Mouse (Mus musculus) lung, postnatal 10 days (tissue): ENCODE results near the gene Aldh1b1.

Experiments used
- DNase-seq: peaks from one replicate; pipeline ENCODE4 v3.0.0; 2021

Aldh1b1 gene

DNA sequence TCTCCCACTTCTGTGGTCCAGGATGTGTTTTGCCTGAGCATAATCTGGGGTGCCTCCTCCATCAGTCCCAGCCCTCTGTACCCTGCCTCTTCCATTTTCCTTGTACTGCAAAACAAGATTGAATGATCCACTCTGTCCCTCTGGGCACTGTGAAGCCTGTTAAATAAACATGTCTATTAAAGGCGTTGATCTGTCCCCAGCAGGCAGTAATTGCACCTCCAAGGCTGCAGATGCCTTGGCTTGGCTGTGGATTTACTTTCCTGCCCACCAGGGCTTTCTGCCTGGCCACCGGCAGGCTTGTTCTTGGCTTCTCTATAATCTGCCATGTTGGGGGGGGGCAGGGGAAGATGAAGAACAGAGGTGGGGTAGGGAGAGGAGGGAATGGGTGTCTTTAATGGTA, 12.9 kb upstream of the Aldh1b1 start:
- no peak for DNase-seq

DNA sequence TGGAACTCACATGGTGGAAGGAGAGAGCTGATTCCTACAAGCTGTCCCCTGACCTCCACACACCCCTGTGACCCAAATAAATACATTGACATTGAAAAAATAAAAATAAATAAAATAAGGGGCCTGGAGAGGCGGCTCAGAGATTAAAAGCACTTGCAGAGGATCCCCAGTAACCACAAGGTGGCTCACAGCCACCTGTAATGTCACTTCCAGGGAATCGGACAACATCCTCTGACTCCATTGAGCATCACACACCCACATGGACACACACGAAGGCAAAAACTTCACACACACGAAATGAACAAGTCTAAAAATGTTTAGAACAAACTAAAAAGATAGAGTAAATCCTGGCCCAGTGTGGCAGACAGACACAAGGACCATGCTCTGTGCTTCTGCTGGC, 12.1 kb upstream of the Aldh1b1 start:
- DNase-seq, result no peak

DNA sequence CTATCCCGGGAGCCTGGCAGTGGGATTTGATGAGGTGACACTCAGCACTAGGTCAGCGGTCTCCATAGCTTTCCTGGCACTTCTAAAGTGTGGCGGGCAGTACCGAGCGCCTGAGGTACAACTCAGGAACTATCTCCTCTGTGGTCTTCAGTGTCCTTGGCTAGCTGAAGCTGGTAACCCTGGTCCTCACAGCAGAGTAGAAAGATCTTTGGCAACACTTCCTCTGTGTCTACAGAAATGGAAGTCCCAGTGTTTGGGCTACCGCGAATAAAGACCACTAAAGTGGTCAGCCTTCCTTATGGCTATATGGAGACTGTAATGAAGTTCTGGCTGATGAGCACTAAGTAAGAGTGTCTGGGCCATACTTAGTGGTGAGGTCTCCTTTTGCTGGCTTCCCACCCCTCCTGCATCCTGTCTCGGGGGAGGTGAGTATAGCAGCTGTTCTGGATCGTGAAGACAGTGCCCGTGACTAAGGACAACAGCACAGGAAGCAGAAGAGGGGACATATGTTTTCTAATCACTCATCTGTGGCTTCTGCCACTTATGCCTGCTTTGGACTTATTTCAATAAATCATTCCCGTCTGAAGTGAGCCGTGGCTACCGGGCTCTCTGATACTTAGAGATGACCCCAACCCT, 10.3 kb upstream of the Aldh1b1 start:
- DNase-seq, result no peak

DNA sequence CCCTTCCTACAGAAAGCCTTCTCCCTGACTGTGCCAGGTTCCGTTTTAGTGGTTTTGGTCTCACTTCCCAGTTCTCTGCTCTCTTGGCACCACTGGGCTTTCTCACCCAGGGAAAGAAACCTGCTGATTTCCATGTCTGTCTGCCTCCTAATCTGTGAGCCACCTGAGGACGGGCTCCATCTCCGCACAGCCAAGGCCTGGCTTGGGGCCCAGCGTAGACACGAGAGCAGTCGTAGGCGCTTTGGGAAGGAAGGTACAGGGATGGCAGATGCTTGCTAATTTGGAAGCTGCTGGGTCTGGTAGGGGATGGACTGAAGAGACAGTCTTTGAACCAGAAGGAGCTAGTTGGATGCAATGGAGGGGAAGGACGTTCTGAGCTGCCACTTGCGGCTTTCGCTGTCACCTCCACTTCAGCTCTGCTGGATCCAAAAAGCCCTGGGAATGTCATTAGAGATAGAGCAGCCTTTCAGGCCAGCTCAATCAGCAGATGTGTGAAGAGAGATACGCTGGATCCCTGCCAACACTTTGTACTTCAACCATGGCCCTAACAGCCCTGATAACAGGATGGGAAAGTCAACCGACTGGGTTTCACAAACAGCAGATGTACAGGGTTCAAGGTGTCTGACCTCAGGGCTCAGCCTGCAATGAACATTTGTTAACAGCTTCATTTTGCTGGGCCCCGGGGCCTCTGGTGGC, 9.4 kb upstream of the Aldh1b1 start:
- no peak for DNase-seq

- no peak for DNase-seq
Measured at GRCm38 (mm10) chr4:45790018-45790417, 8.8 kb upstream of the Aldh1b1 start.

GRCm38 (mm10) chr4:45795191-45795811, 3.5 kb upstream of the Aldh1b1 start:
- peak; percentile 25 for DNase-seq

DNA sequence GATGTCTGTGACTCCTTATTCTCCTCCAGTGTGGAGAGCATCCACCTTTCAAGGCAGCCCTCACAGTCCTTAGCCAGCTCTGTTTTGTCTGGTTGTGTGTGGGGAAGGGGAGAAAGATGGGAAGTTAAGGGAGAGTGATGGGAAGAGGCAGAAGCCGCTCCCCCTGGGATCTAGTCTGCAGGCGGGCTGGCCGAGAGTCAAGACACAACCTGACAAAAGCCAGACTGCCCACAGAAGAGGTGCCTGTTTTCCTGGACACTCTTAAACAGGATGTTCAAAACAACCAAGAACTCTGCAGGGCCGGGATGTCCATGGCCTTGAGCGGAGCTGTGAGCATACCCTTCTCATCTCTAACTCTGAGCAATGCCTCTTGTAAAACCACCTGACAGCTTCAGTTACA, 2.1 kb upstream of the Aldh1b1 start:
- no peak for DNase-seq

GRCm38 (mm10) chr4:45799956-45800537, 1.2 kb downstream of the Aldh1b1 start:
- DNase-seq, result no peak

GRCm38 (mm10) chr4:45802900-45803299, 4.1 kb downstream of the Aldh1b1 start:
- DNase-seq, result no peak

GRCm38 (mm10) chr4:45808034-45808433, 9.2 kb downstream of the Aldh1b1 start:
- no peak for DNase-seq

DNA sequence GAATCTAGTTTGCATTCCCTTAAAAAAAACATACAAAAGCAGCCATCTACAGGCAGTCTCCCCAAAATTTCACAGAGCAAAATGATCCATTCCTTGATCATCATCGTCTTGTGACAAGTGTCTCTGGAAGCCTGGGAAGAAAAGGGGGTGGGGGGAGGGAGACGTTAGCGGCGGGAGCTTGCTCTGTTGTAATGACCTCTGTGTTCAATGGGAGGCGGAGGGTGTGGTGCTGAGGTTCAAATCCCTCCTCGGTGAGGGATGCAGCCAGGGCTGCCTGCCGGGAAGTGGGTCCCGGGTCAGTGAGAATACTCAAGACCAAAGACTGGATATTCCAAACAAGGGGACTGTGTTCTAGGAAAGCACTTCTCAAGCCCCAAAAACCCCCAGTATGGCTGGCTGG, 12.4 kb downstream of the Aldh1b1 start:
- no peak for DNase-seq

DNA sequence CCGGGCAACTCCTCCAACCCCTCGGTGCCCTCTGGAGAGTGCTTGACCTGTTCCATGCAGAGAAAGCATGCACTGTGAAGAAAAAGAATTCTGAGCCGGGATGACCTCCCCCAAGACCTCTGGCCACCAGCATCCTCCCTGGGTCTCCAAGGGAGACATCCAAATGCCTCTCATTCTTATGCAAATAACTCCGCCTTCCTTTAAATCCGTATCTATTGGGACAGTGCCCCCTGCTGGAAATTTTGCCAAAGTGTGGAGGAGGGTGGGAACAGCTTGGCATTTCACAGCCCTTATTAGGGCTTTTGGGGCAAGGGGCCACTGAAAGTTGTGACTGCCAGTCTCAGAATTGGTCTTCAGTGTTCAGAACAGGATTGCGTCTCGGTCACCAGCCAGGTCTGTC, 16.7 kb downstream of the Aldh1b1 start:
- peak; percentile 65 for DNase-seq

- DNase-seq, result no peak
Measured at GRCm38 (mm10) chr4:45818814-45819207, 20.0 kb downstream of the Aldh1b1 start.

GRCm38 (mm10) chr4:45819208-45819931, 20.5 kb downstream of the Aldh1b1 start:
- DNase-seq, result peak; percentile 71

DNA sequence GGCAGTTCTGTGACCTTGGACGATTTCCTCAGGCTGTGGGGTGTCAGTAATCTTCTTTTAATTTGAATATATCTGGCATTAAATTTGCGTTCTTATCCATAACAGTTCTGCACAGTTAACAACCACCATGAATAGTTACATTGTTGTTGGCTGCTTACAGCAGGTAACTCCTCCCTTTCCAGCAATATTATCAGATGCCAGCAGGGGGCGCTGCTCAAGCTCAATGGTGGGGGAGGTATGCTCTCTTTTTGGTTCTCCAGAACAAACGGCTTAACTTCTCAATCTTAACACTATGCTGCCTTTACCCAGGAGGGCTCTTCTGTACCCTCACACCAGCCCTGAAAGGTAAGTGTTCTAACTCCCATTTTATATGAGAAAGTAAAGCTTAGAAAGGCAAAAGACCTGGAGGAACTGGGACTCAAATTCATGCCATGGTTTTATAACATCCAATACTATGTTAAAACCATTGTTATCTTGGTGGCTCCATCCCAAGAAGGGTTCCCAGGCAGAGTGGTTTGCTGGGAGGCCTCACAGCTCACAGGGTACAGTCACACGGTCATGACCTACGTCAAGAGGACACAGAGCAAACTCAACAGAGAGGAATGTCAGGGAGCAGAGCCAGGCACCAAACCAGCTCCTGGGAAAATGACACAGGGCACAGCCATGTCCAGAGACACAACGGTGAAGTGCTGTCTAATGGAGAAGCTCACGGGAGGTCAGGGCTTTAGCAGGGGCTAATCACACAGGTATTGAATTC, 21.4 kb downstream of the Aldh1b1 start:
- DNase-seq, result peak; percentile 77

- DNase-seq, result no peak
Measured at GRCm38 (mm10) chr4:45821995-45822394, 23.2 kb downstream of the Aldh1b1 start.

DNA sequence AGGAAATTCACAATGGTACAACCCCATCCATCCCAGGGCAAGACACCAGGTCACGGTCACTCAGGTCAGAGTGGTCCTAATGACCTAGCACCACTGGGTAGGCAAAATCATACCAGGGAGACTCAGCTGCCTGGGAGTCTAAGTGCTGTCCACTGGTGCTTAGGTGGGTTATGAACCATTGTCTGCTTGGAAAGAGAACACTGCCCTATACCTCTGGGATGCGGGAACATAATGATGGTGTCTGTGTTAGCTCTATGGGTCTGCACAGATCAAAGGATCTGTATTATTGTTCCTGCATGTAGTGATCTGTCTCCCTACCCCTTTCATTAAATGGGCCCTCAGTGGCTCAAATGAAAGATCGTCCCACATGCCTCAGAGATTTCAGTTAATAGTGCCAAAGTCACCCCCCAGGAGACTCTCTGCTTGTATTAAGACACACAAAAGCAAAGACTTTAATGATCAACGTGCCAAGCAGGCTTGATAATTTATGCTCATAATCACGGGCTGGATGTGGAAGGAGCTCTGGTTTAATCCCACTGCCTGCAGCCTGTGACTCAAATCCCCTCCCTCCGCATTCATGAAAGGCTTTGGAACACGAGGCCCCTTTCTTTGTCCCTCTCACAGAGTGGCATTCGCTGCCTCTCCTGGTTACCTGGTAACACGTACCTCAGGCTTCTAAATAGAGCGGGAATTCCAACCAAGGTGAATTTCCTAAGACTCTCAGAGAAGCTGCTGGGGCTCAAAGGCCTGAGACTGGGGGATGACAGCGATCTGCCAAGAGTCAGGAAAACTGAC, 24.2 kb downstream of the Aldh1b1 start:
- DNase-seq, result no peak

- no peak for DNase-seq
Measured at GRCm38 (mm10) chr4:45824049-45824760, 25.4 kb downstream of the Aldh1b1 start.

DNA sequence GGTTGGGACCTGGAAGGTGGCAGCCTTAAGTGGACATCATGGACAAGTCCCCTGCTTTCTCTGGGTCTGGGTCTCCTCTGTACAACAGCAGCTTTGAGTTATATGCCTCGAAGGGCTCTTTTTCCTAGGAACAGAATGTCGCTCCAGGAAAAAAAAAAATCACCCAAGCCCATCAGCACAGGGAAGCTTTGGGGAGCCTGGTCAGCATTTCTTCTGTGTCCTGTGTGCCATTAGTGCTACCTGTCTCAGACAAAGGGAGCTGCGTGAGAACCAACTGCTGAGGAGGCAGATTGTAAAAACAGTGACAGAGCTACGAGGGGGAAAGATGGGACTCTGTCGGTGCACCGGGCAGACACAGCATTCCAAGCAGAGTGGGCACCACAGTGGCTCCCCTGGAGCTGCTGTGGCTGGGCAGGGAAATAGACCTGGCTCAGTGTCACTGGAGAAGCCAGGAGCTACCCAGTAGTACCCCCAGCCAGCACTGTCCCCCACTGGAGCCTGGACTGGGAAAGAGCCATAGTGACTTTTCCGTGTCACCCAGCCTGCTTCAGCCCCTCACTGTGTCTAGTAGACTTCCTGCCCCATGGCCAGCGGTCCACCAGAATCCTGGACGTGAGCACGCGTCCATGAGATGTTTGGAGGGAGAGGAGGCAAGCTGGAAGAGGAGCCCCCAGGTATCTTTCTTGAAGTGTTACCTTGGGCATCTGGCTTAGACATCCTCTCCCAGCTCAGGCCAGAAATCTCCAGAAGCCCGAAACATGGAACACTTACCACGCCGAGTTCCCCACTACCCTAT, 26.1 kb downstream of the Aldh1b1 start:
- DNase-seq, result no peak
